Mouse (Mus musculus) heart, postnatal 10 days (tissue): ENCODE data around the gene Ppp2r2d. TPM values are rescaled to one million over a fixed set of nuclear protein-coding genes. Genes with fewer than 3 reads are reported as not detected.
A peak's percentile ranks its signal among the peaks of the same experiment; 100 is the strongest.

Source experiments
- DNase-seq, 2 experiments: peaks; one replicate each; pipeline ENCODE4 v3.0.0; 2021
- intact Hi-C: fragments of 180-260 bp; cut with DNase I; formaldehyde crosslinking; loops from one replicate; pipeline ENCODE4 v1.15.1; 2025
- total RNA-seq, 2 experiments: library from RNA; stranded (reverse); gene quantifications; 2 replicates each; pipeline ENCODE4 v1.2.3; 2021

Gene Ppp2r2d
- 10 to 100 TPM; 47.2 to 52.3 TPM for total RNA-seq

DNA sequence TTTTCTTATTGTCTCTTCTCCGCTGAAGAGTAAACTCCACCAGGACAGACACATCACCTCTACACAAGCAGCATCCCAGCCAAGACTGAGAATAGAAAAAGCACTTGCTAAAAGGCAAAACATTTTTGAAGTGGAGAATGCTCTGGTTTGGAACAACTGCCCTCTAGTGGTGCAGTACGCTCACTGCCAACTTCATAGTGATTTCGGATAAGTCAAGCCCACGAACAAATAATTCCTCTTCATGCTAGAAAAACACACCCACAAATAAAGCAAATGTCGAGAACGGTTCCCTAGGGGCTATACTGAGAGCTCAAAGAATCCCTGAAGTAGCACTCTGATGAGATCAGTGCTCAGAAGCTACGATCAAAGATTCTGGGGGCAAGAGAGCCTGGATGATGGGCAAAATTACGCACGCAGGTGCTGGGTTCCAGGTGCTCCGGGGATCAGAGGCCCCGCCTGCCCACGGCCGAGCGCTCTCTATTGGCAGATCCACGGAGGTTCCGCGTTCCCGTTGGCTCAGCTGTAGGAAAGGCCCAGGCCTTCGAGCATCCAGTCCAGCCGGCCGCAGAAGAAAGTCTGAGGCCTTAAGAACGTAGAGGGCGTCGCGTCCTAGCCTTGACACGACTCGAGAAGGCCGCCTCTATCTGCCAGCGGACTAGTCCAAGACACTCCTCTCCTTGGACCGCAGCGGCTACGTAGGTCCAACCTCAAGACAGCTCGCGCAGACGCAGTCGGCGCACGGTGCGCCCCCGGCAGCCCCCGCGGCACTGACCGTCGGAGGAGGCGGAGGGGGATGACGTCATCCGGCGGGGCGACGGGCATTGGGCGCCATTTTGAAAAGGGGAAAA is at the start of gene Ppp2r2d, which contains the start of gene Mapk1ip1:
TSS of gene Ppp2r2d (plus strand) at position 536 of the 848 bp plus-strand sequence.
TSS of gene Mapk1ip1 (minus strand) at position 730 of the 848 bp plus-strand sequence.
- DNase-seq: peak; percentile 97 to 98
- intact Hi-C loops: loop anchor here (10.0 kb wide), 1 partner anchor 359 kb away; no protein-coding TSS in a partner anchor

DNA sequence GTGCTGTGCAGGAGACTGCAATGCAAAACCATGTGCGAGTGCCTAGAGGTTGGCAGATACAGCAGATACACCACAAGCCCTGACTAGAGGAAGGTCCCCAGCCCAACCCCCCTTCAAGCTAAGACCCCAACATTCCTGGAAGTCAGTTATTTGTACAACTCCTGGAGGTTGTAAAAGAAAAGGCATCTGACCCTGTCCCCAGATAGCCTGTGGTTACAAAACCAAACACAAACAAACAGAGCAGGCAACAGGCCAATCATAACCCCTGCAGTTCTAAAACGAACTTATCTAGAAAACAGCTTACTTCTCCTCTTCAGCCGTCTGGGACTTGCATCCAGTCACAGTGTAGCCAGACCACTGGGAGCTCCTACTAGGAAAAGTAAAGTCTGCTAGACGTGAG is 42.5 kb upstream of the Ppp2r2d start:
- no peak for DNase-seq
- intact Hi-C loops: no loop called here

DNA sequence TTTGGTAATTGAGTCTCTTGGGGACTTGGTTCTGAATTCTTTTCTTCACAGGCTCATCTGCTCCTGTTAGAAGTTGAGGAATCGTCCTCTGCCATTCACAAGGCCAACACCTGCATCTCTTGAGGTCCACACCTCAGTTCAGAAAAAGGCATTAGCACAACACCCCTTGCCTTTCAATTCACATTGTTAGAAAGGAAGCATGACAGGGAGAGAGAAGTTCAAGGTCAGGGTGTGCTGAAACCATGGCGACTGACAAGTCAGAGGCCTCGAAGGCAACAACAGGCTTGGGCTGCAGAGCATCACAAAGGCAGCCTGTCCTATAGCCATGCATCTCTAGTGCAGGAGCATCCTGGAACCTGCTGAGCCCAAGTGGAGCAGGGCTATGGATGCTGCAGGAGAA is 38.7 kb upstream of the Ppp2r2d start:
- DNase-seq: no peak
- intact Hi-C loops: no loop called here

DNA sequence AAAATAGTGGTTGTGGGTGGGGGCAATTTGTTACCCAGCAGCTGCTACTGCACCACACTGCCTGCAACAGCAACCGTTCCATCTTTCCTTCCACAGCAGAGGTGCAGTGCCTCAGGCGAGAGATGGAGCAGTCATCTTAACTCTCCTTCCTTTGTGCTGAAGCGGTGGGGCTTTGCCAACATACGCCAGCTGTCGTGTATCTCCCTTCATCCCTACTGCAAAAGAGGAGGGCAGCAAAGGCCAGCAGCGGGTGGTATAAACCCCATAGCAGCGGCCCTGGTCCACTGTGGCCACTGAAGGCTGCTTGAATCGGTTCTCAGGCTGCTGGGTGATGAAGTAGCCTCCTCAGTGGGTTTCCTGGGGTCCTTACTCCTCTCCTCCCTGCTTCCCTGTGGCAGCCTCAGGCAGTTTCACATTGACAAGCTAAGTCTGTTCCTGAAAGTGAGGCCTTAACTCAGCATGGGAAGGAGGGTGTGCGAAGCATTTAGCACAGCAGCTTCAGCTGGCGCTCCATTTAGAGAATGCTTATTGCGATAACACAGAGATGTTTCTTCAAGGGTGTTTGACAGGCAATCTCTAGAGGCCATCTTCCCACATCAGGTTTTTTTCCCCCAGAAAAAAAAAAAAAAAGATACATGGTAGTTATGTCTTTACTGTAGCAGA is 32.5 kb upstream of the Ppp2r2d start:
- intact Hi-C loops: no loop called here
- peak; percentile 20 to 41 for DNase-seq

DNA sequence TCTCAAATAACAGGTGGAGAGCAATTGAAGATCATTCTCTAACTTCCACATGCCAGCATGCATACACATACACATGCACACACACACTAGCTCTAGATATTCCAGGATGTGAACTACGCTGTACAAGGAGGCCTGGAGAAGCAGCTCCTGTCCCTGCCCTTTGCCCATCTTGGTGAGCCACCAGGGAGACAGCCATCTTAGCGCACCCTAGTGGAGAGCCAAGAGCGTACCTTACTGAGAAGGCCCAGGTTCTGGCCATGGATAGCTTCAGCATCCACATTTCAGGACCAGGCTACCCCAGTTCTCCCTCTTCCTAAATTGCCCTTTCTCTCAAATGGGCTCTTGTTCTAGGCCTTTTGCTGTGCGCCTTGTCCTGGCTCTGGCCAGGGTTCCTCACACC is 27.6 kb upstream of the Ppp2r2d start:
- intact Hi-C loops: no loop called here
- DNase-seq: peak in 1 of 2 experiments; percentile 16

DNA sequence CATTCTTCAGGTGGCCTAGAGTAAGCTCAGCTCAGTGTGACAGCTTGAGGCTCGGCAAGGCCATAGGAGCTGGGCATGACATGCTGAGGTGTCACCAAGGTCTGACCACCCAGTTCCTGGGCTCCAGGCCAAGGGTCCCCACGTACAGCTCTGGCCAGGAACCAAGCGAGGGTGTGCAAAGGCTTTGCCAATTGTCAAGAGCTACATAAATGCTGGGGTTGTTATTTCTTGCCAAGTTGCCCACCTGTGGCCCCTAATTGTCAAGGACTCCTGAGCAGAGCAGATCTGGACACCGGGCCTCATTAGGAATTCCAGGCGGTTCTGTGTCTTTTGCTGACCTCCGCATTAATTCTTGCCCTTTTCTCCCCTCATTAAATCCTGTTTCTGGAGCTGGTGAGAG is 21.5 kb upstream of the Ppp2r2d start:
- intact Hi-C loops: no loop called here
- no peak for DNase-seq

DNA sequence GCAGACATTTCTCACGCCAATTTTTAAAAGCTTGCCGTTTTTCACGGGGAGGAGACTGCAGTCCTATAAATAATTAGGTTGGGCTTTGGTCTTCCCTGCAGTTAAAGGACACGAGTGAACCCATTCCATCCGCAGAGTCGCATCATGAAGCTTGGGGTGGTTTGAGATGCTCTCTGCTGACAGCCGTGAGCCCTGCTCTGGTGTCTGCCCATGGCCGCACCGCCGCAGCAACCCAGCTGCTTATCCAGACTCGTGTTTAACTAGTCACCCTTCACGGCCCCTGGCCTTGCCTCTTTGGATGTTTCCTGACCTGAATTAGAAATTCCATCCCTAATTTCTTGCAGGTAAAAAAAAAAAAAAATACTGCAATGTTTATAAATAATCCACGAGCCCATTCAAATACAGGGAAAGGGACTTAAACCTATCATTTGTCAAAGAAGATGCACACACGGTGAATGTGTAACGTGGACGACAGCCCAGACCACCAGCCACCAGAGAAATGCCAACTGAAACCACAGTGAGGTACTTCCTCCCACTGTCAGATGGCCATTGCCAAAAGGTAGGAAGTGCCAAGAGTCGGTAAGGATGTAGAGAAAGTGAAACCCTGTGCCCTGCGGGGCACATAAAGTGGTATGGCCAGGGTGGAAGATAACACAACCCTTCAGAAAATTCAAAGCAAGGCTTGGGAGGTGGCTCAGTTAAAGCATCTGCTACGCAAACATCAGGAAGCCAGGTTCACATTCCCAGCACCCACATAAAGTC is 20.7 kb upstream of the Ppp2r2d start:
- intact Hi-C loops: loop anchor here (5.0 kb wide), 1 partner anchor 1223 kb away; no protein-coding TSS in a partner anchor
- DNase-seq: no peak

DNA sequence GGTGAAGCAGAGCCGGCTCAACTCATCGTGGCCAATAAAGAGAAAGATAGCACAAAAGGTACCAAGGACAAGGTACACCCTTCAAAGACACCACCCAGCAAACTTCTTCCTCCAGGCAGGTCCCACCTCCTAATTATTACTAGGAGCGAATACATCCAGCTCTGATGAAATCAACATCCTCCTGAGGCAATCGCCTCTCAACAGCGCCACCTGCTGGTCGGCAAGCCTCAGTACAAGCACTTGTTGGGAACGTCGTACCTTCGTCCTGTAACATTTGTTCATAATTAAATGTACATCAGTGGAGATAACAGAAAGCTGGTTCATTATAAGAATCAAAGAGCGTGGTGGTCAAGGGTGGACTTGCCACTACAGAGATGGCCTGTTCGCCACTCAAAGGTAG is 18.1 kb upstream of the Ppp2r2d start:
- intact Hi-C loops: loop anchor here (1.0 to 5.0 kb wide), 3 partner anchors 93 to 1350 kb away; no protein-coding TSS in a partner anchor
- DNase-seq: peak; percentile 61 to 78

DNA sequence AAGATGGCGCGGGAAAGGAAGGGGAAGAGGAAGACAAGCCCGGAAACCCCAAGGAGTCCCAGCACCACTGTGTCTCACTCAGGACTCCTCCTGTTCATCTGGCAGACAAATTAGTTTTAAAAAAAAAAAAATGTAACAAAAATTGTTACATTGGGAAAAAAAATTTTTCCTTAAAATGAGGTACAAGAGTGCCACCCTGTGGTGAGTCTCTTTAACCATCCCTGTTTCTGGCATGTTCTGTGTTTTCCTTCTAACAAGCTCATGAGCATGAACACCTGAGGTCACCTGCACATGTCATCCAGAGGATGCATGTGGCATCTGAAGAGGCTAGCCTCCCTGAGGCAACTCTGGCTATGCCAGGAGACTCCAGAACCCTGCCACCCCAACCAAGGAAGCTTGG is 10.9 kb upstream of the Ppp2r2d start:
- intact Hi-C loops: no loop called here
- no peak for DNase-seq

DNA sequence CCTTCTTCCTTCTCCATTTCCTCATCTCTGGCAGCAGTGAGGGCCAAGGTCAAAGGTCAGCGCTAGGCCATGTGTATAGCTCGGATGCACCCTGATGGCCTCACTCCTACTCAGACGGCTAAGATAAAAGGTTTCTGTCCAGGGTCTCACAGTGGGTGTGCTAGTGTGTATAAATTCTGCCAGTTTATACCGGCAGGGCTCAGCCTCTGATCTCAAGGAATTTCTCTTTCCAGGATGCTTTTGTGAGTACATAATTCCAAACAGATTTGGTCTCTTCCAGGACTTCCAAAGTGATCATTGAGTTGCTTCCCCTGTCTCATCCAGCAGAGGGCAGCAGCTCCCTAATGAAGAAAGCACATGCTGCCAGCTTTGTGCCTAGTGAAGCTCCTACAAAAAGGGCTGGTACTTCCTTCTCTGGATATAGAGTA is 5.3 kb upstream of the Ppp2r2d start:
- intact Hi-C loops: loop anchor here (1.0 to 10.0 kb wide), 2 partner anchors 84 to 364 kb away; no protein-coding TSS in a partner anchor

DNA sequence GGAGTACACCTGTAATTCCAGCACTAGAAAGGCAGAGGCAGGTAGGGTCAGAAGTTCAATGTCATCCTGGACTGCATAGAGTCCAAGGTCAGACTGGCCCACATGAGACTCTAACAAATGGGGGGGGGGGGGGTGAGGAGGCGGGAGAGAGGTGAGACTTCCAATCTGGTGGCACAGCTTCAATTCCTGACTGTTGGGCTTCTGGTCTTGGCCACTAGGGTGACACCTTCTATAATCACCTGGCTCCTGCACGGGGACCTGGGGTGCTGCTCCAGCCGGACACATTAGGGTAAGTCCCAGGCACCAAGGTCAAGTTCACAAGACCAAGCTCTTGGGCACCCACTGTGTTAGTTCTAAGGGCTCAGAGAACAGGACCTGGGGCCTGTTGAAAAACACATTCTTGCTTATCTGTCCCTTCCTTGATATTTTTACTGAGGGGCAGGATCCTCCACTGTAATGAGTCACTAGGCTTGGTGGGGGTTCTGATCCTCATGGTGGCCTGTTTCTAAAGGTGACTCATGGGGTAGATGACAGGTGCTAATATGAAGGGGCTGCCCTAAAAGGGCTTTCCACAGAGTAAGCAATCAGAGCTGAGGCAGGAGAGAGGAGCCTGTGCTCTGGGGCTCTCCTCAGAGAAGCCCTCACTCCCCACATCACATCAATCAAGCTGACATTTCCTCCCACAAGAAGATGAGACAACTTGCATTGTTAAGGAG is 4.3 kb upstream of the Ppp2r2d start:
- intact Hi-C loops: loop anchor here (10.0 kb wide), 1 partner anchor 363 kb away; no protein-coding TSS in a partner anchor

More for the DNA sequence above, 5.3 kb upstream of the Ppp2r2d start:
- peak; percentile 85 to 90 for DNase-seq

DNA sequence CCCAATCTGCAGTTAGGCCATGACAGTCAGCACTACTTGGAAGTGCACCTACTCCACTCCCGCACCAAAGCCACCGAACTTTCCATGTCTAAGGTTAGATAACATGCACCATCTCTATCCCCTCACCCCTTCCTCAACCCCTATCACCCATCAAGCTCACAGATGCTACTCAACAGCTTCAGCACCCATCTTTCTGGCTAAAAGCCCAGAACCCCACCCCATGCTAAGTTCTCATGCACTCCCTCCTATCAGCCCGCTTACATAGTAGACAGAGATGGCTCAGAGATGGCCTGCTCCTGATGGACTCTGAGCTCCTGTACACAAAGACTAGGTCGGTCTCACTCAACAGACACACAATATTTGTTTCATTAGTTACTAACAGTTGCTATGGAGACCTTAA is 2.5 kb upstream of the Ppp2r2d start:
- intact Hi-C loops: loop anchor here (10.0 kb wide), 1 partner anchor 361 kb away; no protein-coding TSS in a partner anchor

More for the DNA sequence above, 4.3 kb upstream of the Ppp2r2d start:
- no peak for DNase-seq

DNA sequence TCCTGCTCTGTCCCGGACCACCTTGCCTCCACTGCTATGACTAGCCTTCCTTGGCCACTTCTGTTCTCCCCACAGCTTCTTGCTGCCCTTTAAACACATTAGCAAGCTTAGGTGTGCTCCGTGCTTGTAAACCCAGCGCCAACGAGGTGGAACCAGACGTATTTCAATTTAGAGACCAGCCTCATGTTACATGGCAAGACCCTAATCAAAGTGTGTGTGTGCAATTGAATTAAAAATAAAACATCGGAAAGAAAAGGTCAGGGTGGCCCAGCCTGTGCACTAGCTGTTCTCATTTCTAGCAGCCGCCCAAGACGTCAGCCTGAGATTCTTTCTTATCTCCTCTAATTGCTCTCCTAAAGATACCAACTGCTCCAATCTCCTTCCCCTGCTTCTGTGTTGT is 768 bp upstream of the Ppp2r2d start:
- intact Hi-C loops: loop anchor here (10.0 kb wide), 1 partner anchor 360 kb away; no protein-coding TSS in a partner anchor

More for the DNA sequence above, 2.5 kb upstream of the Ppp2r2d start:
- DNase-seq: no peak

DNA sequence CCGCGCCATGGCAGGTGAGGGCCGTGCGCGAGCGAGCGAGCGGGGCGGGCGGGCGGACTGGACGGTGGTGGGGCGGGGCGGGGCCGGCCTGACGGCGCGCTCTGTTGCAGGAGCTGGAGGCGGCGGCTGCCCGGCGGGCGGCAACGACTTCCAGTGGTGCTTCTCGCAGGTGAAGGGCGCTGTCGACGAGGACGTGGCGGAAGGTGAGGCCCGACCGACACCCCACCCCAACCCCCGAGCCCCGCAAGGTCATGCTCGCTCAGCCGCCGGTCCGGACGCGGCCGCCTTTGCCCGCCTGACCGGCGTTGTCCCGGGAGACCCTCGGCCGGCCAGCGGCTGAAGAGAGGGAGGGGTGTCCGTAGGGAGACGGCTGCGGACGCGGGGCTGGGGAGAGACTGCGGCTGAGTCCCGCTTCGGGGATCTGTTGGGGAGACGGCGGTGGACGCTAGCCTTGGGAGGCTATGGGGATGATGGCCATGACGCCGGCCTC is 668 bp downstream of the Ppp2r2d start:
- DNase-seq: peak in 1 of 2 experiments; percentile 66
- intact Hi-C loops: loop anchor here (10.0 kb wide), 1 partner anchor 358 kb away; no protein-coding TSS in a partner anchor

More for the DNA sequence above, 768 bp upstream of the Ppp2r2d start:
- no peak for DNase-seq

DNA sequence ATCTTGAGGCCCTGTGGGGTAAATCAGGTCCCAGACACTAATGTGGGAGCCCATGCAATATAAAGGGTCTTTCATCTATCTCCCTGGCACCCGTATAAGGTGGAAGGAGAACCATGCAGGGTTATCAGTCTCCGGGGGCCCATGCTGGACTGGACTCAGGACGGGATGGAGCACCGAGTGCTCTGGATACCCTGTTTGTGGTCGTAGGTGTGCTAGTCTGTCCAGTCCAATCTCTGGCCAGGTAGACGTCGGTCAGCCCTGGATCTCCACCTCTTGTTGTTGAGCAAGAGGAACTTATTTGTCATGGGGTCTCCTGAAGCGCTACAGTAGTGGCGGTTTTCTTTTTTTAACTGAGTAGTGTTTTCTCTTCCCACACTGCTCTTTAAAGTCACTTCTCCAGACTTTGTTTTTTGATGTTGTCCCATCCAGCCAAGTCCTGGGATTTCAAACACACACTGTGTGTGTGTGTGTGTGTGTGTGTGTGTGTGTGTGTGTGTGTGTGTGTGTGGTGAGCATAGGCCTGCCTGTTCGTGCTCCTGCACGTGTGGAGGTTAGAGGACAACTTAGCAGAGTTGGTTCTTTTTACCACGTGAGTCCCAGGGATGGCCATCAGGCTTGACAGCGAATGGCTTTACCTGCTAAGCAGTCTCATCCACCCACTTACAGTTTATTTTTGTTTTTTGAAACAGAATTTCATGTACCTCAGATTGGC is 1.6 kb downstream of the Ppp2r2d start:
- intact Hi-C loops: loop anchor here (10.0 kb wide), 1 partner anchor 357 kb away; no protein-coding TSS in a partner anchor

DNA sequence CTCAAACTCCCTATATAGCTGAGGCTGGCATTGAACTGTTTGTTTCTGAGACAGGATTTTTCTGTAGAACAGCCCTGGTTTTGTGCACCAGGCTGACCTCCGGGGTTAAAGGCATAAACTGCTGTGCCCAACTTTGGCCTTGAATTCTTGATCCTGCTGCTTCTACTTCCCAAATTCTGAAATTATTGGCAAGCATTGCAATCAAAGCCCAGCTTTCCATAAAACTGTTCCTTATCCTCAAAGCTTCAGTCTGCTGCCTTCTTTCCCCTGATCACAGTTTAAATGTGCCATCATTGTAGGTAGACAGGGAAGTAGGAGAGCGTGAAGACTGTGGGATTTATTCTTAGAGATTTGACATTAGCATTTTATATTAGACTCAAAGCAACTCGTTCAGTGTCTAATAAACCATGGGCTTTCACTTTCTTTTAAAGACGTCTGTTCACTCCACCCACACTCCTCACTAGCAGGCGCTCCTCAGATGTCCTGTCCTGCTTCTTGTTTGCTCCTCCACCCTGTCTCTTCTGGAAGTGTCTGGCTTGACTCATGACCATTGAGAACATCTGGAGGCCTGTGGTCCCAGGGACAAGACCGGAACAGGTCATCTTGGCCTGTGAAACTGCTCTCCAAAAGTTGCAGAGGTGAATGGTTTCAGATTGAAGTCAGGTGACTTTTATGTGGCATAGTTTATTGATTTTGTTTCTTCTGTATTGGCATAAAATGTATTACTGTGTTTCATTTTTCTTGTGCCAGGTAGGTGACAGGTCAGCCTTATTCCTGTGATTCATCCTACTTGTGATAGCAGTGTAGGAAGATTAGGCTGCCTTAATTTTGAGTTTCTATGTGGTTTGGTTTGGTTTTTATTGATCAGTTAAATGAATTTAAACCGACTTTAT is 2.4 kb downstream of the Ppp2r2d start:
- DNase-seq: no peak
- intact Hi-C loops: loop anchor here (10.0 kb wide), 1 partner anchor 357 kb away; no protein-coding TSS in a partner anchor

More for the DNA sequence above, 1.6 kb downstream of the Ppp2r2d start:
- DNase-seq: no peak

DNA sequence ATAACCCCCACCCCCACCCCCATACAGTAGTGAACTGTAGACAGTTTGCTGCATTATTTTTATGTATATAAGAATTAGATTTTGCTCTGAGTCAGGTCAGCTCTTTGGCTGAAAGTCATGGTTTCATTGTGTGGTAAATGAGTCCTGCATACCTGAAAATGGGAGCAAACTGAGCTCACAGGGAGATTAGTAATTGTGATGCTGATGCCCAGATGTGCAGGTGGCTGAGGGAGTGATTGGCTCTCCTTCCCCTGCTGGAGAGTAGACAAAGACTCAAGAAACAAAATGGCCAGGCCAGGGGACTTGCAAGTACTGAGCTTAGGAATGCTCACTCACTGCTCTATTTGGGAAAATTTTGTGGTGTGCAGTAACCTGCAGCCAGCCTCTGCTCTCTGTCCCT is 4.2 kb downstream of the Ppp2r2d start:
- intact Hi-C loops: no loop called here
- DNase-seq: no peak
